Mouse (Mus musculus) hindbrain, embryonic 10.5 days (tissue): ENCODE data around the gene Eif2ak3. TPM values are rescaled to one million over a fixed set of nuclear protein-coding genes. Genes with fewer than 3 reads are reported as not detected.

ENCODE experiments used
- DNase-seq: peaks from one replicate; pipeline ENCODE4 v3.0.0-alpha.2; 2017; ENCODE audit warnings: low spot score
- H3K27ac ChIP-seq: fragments of 300-500 bp; sonication (generic); 2 replicates; pipeline ENCODE4 v1.5.1; 2016; ENCODE audit warnings: mild to moderate bottlenecking, moderate library complexity
- H3K27me3 ChIP-seq: fragments of 300-500 bp; sonication (generic); 2 replicates; pipeline ENCODE4 v1.6.1; 2016; ENCODE audit warnings: mild to moderate bottlenecking; ENCODE audit not compliant: poor library complexity, insufficient read depth, severe bottlenecking
- H3K36me3 ChIP-seq: fragments of 300-500 bp; sonication (generic); 2 replicates; pipeline ENCODE4 v1.6.1; 2016; ENCODE audit warnings: mild to moderate bottlenecking, moderate library complexity
- H3K4me1 ChIP-seq: fragments of 300-500 bp; sonication (generic); replicated peaks from 2 replicates; pipeline ENCODE4 v1.6.1; 2016; ENCODE audit warnings: mild to moderate bottlenecking
- H3K4me3 ChIP-seq: fragments of 300-500 bp; sonication (generic); 2 replicates; pipeline ENCODE4 v1.5.1; 2016; ENCODE audit warnings: mild to moderate bottlenecking, moderate library complexity
- H3K9me3 ChIP-seq: fragments of 300-500 bp; sonication (generic); 2 replicates; pipeline ENCODE4 v1.6.1; 2016; ENCODE audit warnings: mild to moderate bottlenecking, moderate library complexity
- WGBS: fragments of 180-500 bp; shearing (Covaris S2); methylation state at CpG from one replicate; pipeline ENCODE4 v1.1.7; 2016; 5-methylcytosine and 5-hydroxymethylcytosine counted together
- polyA plus RNA-seq: library from polyadenylated mRNA; unstranded; fragments of >200 nt; fragmentation: Nextera tagmentation; extraction: Ambion mirVana; gene quantifications from 2 replicates; pipeline ENCODE4 v1.2.1, GENCODE M21; 2016

Gene Eif2ak3
- polyA plus RNA-seq, 1 experiment from 2014 or later = 10.4 TPM

DNA sequence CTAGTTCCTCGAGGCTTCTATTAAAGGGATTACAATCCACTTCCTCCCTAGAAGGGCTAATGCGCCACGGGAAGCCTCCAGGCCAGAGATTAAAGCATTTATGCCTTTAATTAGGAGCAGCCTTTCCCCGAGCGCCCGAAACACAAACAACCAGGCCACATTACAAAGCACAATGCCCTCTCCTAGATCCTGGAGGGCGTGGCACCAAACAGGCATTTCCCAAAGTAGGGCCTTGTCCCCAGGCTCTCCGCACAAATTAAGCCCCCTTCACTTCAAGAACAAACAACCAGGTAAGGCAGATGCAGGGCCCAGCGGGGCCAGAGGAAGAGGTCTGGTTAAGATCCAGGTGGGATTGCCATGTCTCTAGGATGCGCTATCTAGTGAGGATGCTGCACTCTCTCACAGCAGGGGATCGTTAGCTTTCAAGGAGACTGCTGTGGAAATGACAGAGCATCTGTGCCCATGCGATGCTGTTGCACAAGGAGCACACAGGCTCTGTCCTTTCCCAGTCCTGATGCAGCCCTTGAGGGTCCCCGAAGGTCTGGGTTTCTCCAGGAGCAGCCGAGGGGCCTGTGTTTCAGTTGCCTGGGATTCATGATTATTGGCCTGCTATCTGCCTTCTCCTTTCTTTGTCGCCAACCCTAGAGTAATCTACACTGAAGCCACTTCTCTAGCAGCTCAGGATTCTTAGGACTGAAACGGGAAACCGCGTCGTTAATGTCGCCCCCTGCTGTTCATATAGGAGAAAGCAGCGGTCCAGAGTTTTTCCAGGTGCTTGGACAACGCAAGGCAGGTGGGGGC is 77.2 kb downstream of the Eif2ak3 start:
- peak overlapping the region; percentile 50 for H3K27ac ChIP-seq
- peak overlapping the region; percentile 42 for H3K4me3 ChIP-seq
- peak; percentile 66 for DNase-seq
- no peaks in the 10 kb centered on the region for H3K36me3 ChIP-seq
- H3K27me3 ChIP-seq = 0 out of 2 replicates have a peak, but pooled peaks cover 10% of the 10 kb centered on the region
- no peaks in the 10 kb centered on the region for H3K9me3 ChIP-seq
- H3K4me1 ChIP-seq = peaks cover 10% of the 10 kb centered on the region
- WGBS = 4% methylated on average over 22 of the region's 22 CpGs

GRCm38 (mm10) chr6:70931801-70932200 is 87.5 kb downstream of the Eif2ak3 start:
- no peaks in the 10 kb centered on the region for H3K27me3 ChIP-seq
- no peak overlapping the region for H3K27ac ChIP-seq
- no peaks in the 10 kb centered on the region for H3K9me3 ChIP-seq
- WGBS = 90% methylated on average over 2 of the region's 2 CpGs
- no peak for DNase-seq
- no peaks in the 10 kb centered on the region for H3K4me1 ChIP-seq
- H3K4me3 ChIP-seq = no peak overlapping the region
- H3K36me3 ChIP-seq = no peaks in the 10 kb centered on the region

DNA sequence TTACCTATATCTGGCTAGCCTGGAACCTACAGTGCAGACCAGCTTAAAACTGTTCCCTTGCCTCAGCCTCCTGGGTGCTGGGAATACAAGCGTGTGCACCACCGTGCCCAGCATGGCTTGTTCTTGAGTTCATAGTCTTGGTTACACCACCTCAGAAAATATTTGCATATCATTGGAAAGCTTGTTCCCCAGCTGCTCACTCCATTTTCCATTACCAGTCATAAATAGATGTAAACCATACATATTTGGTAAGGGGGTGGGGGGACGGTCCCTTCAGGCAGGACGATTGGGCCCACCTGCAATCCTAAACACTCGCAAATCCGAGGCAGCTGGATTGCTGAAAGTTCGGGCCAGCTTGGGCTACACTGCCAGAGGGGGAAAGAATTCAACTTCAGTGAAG is 109.0 kb downstream of the Eif2ak3 start:
- H3K4me1 ChIP-seq = peaks cover 13% of the 10 kb centered on the region
- 76% methylated on average over 7 of the region's 7 CpGs for WGBS
- peaks cover 60% of the 10 kb centered on the region for H3K27me3 ChIP-seq
- no peak for DNase-seq
- H3K9me3 ChIP-seq = no peaks in the 10 kb centered on the region
- H3K36me3 ChIP-seq = no peaks in the 10 kb centered on the region
- no peak overlapping the region for H3K27ac ChIP-seq
- H3K4me3 ChIP-seq = no peak overlapping the region

DNA sequence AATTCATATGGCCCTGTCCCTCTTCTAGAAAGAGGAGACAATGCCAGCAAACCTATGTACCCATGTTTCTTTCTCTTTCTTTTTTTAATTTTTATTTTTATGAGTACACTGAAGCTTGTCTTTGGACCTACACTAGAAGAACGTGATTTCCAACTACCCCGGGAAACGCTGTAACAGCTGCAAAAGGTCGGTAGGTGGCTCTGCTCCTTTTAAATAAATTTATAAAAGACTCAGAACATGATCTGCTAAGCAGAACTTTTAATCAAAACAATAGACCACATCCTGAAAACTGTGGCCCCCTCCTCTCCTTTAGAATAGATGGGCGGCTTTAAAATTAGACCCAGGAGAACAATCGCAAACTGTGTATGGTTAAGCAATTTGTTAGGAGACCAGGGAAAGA is 109.7 kb downstream of the Eif2ak3 start:
- WGBS = 10% methylated on average over 6 of the region's 6 CpGs
- no peak for DNase-seq
- no peaks in the 10 kb centered on the region for H3K9me3 ChIP-seq
- no peaks in the 10 kb centered on the region for H3K36me3 ChIP-seq
- H3K27ac ChIP-seq = no peak overlapping the region
- H3K4me3 ChIP-seq = no peak overlapping the region
- peaks cover 68% of the 10 kb centered on the region for H3K27me3 ChIP-seq
- H3K4me1 ChIP-seq = peaks cover 13% of the 10 kb centered on the region

Other genes starting within 250 kb of the Eif2ak3 start
- 1.8 and 2.2 TPM in 2 replicates for gene Rpia, start 52.3 kb upstream of the Eif2ak3 start, polyA plus RNA-seq
- gene Tex37, start 74.4 kb downstream of the Eif2ak3 start, polyA plus RNA-seq = not detected in 2 replicates
- gene Foxi3, start 112.0 kb downstream of the Eif2ak3 start, polyA plus RNA-seq = not detected in 2 replicates